Mouse (Mus musculus): ENCODE data around the gene Eef1g.
A peak's percentile ranks its signal among the peaks of the same experiment; 100 is the strongest.

Eef1g gene

GRCm38 (mm10) chr19:8966590-8967372, at the start of gene Eef1g:
Eef1g (plus strand) TSS chr19:8967041.
- DNase-seq (ENCODE audit: low read depth, low spot score), result peak; percentile 96

DNA sequence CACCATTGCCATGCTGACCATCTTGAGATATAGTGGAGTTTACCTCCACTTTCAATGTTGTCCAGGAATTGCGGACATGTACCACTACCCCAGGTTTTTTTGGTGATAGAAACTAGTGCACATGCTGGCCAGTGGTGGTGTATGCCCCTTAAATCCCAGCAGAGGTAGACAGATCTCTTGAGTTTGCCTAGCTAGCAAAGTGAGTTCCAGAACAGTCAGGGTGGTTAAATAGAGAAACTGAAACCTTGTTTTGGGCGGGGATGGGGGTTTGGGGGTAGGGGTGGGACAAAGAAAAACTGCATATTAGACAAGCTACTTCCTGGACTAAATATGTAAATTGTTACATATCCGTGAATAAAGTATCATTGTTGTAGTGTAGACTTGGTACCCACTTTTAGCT, 47.8 kb upstream of the Eef1g start:
- DNase-seq (ENCODE audit: low read depth, low spot score), result no peak

DNA sequence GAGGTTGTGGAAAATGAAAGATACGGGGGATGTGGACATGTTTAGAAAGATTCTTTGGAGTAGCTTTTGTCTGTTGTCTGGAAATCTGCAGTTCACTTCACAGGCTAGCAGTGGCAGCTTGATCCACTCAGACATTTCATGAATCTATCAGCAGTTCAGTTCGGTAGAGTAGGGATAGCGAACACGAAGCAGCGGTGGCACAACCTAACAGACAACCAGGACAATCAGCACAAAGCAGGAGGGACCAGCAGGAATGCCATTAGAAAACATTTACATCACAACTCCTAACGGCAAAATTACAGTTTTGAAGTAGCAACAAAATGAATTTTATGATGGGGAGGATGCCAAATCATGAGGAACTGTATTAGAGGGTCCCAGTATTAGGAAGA, 47.2 kb upstream of the Eef1g start:
- no peak for DNase-seq (ENCODE audit: low read depth, low spot score)

- peak; percentile 88 for DNase-seq (ENCODE audit: low read depth, low spot score)
Observed at GRCm38 (mm10) chr19:8920073-8920736, 46.6 kb upstream of the Eef1g start, which contains the start of gene B3gat3. B3gat3 (plus strand) TSS chr19:8920374.

DNA sequence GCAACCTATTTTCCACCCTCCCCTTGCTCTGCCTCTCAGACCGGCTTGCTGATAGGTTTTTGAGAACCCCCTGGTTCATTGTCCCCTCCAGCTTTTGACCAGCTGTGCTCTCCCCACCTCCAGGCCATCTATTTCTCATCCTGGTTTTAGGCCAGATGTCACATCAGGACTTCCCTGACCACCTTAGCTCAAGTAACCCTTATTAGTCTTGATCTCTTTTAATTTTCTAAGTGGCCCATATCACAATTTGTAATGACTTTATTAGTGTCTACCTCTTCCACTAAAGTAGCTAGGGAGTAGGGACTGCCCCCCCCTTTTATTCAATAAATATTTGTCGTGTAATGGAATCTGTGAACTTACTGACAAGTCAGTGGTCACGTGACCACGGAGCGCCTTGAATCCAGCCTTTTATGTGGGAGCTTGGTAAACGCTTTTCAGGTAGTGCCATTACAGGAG, 46.0 kb upstream of the Eef1g start:
- no peak for DNase-seq (ENCODE audit: low read depth, low spot score)

GRCm38 (mm10) chr19:8921741-8922140, 45.1 kb upstream of the Eef1g start:
- no peak for DNase-seq (ENCODE audit: low read depth, low spot score)

DNA sequence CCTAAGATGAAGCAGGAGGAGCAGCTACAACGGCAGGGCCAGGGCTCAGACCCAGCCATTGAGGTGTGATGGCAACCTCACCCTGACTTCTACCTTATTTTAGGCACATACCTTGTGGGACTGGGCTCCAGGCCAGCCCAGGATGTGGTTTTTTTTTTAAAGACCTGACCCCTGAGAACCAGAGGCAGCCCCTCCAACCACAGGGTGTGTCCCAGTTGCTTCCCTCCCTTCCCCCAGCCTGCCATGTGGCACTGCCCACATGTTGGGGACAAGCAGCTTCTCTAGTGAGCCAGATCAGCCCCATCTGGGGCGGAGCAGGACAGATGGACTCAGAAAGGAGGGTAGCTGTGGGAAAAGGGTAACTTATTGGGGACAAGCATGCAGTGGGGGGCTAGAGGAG, 40.1 kb upstream of the Eef1g start:
- DNase-seq (ENCODE audit: low read depth, low spot score), result no peak

DNA sequence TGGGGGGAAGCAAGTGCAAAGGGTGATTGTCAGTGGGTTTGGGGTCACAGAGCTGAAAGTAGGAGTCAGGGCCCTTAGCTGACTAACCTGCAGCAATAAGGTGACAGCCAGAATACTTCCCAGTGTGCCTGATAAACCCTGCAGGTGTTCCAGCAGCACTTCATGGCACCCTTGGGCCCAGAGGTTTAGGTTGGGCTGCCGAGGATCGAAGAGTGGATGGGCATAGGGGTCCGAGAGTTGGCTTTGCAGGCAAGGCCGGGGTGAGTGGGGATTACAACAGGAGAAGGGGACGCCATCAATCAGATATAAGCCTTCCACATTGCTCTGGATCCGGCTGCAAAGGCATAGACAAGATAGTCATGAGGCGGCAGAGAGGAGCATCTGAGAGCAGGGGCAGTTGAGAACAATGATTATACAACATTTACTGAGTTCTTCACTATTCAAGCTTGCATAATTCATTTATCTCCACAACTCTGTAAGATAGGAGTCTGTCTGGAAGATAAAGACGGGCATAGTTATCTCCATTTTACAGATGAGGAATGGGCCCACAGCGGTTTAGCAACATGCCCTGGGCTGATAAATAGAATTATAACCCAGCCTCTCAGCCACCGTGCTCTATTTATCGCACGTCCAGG, 38.8 kb upstream of the Eef1g start:
- no peak for DNase-seq (ENCODE audit: low read depth, low spot score)

DNA sequence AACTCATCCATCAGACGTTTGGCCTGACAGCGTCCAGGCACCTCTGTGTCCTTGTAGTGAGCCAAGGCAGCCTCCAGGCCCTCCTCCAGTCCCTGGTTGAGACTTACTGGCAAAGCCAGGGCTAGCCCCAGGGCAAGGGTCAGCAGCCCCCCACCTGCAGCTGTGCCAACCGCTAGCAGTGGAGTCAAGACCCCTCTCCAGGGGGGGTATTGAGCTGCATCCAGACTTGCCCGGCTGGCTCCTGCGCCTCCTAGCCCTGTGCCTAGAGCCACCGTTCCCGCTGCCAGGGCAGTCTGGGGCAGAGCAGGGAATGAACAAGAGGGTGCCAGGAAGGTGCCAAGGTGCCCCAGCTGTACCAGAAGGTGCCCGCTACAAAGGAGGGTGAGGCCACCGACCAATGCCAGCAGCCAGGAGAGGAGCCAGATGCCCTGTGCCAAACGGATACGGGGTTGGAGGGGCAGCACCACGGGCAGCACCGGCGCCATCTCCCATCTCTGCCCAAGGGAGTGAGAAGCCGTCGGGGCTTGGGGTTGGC, 38.1 kb upstream of the Eef1g start:
- DNase-seq (ENCODE audit: low read depth, low spot score), result no peak

GRCm38 (mm10) chr19:8929224-8930088, 37.4 kb upstream of the Eef1g start, which contains the start of the genes Rom1 and Eml3:
Rom1 (minus strand) TSS chr19:8929356.
Eml3 (plus strand) TSS chr19:8929552.
- peak; percentile 96 for DNase-seq (ENCODE audit: low read depth, low spot score)

DNA sequence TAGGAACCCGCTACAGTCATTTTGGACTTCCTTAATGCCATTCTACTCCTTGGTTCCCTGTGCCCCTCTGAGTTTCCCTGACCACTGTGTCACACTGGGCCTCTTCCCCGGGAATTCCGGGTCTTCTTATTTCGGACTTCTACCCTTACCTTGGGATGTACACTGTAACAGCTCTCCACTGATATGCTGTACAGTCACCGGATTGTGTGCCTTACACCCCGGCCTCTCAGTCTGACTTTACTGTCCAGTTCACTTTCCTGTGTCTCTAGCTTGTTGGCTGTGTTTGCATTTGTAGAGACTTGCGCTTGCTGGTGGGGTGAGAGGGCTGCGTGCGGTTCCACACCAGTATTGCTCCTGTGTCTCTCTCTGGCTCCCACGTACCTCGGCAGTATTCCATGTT, 36.7 kb upstream of the Eef1g start:
- no peak for DNase-seq (ENCODE audit: low read depth, low spot score)

GRCm38 (mm10) chr19:8930771-8931170, 36.1 kb upstream of the Eef1g start:
- DNase-seq (ENCODE audit: low read depth, low spot score), result no peak

DNA sequence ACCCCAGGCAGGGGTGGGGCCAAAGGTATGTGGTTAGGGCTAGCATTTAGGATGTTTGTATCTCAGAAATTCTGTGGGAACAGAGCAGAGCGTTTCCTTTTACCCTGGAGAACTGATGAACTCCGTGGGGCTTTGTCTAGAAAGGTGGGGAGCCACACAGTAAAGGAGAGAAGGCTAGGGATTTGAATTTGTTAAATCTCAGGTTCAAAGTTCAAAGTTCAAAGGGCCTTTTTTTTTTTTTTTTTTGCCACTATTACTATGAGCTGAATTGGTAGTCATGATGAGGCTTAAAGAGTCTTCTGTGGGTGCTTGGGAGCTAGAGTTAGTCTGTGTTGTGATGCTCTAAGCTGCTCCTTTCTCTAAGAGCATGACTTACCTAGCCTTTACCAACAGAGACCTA, 30.1 kb upstream of the Eef1g start:
- DNase-seq (ENCODE audit: low read depth, low spot score), result no peak

GRCm38 (mm10) chr19:8940526-8941133, 26.2 kb upstream of the Eef1g start:
- DNase-seq (ENCODE audit: low read depth, low spot score), result no peak

GRCm38 (mm10) chr19:8941136-8941514, 25.7 kb upstream of the Eef1g start:
- no peak for DNase-seq (ENCODE audit: low read depth, low spot score)

DNA sequence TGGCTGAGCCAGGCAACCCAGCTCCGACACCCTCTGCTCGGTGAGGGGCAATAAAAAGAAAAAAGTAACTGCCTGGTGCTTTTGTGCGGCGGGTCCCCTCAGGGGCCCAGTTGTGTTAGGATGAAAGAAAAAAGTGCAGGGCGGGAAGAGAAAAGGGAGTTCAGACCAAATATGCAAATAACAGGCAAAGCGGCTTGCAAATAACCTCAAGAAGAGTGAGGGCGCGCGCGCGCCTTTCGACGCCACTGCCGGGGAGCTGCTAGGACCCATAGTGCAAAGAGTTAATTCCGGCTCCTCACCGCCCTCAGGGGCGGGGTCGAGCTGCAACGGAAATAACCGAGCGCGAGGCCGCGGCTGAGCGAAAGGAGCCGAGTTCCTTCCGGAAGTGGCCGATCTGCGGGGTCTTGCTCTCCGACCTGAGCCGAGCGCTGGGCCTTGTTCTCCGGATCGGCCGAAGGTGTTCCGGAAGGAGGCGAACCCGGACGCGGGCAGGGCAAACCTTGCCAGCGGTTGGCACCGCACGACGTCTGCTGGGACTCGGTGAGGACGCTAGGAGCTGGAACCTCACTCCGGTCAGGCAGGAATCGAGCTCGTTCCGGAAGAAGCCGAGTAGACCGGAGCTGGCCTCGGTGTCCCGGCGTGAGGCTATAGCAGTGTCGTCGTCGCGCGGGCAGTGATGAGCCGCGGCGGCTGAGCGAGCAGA, 25.2 kb upstream of the Eef1g start, which contains the start of gene Mta2:
Gene Mta2, plus strand, starts transcription at position 361 of the 703 bp plus-strand sequence.
- DNase-seq (ENCODE audit: low read depth, low spot score), result peak; percentile 91

DNA sequence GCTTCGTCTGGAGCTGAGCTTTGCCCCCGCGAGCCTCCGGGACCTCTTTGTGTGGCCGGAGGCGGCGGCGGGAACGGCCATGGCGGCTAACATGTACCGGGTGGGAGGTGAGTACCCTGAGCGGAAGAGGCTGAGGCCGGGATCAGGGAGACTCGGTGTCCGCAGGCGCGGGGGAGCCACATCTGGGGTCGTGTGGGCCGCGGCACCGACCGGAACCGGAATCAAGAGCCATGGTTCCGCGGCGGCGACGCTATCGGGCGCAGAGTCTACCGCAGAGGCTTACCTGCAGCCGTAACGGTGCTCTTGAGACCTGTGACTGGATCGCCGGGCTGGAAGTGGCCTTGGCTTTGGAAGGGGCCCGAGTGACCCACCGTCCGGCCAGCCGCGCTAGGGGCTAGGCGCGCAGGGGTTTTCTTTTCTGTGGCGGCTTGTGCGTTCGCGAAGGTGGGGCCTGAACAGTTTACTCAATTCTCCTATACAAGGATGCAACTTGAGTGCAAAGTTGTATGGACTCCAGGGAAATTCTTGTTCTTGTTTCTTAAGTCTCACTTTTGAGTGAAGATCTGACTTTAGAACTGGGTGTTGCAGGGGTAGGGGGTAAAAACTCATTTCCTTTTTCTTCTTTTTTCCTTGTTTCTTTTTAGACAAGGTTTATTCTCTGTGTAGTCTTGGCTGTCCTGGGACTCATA, 24.4 kb upstream of the Eef1g start:
- DNase-seq (ENCODE audit: low read depth, low spot score), result no peak

DNA sequence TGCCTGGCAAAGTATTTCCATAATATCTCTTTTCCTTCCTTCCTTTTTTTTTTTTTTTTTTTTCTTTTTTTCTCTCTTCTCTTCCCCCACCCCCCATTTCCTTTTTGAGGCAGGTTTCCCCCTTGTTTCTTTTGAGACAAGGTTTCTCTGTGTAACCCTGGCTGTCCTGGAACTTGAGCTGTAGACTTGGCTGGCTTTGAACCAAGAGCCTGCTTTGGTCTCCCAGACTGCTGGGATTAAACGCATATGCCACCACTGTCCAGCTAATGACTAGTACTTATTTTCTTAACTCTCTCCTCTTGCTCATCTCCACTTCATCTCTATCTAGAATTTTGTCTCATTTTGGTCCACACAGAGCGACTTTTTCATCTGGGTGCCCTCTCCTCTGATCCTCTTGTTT, 23.8 kb upstream of the Eef1g start:
- DNase-seq (ENCODE audit: low read depth, low spot score), result no peak

DNA sequence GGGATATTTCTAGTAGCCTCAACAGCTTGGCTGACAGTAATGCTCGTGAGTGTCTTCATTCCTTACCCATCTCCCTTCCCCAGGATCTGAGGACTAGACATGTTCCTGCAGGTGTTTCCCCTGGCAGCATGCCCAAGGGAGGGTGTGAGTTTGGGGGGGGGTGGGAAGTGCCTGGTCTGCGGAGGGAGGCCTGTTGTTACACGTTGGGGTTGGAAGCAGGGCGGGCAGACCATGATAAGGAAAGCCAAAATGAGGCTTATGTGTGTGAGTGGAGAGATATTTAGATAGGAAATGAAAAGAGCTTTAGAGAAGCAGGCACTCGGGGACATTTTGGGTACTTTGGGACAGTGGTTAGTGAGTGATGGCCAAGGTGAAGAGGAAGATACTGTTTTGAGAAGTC, 22.8 kb upstream of the Eef1g start:
- DNase-seq (ENCODE audit: low read depth, low spot score), result no peak

DNA sequence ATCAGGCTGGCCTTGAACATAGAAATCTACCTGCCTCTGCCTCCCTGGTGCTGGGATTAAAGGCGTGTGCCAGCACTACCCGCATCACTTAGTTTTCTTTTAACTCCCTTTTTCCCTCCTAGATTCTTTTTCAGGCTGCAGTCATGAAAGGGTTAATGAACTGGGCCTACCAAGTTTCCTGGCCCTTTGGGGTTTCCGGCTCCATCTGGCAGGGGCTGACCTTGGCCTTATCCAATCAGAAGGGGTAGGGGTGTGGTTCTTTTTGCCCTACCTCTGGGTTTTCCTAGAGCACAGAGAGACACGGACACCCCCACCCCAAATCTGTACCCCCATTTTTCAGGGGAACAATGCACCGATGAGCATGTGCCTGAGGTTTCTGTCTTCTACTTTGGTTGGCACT, 22.1 kb upstream of the Eef1g start:
- no peak for DNase-seq (ENCODE audit: low read depth, low spot score)

All from retina, postnatal 7 days (tissue).